Mouse (Mus musculus) liver, adult 2 months (tissue): Measurements from ENCODE around the gene Prlr.

ENCODE experiments used
- CTCF ChIP-seq: fragments of 200-500 bp; IDR thresholded peaks from 2 replicates; pipeline ENCODE4 v1.5.1; 2011; ENCODE audit warnings: low read depth, low read length, control low read depth
- POLR2A ChIP-seq: fragments of 200-500 bp; IDR thresholded peaks from 2 replicates; pipeline ENCODE4 v1.6.1; 2011; ENCODE audit warnings: low read length, control low read depth; ENCODE audit not compliant: insufficient read depth; ENCODE audit errors: extremely low read depth

- TF ChIP-seq POLR2A (no peak), CTCF (no peak)
Observed at GRCm38 (mm10) chr15:10262219-10262618, 85.2 kb downstream of the Prlr start.
